Mouse (Mus musculus) heart, postnatal 25 days (tissue): Measurements from ENCODE around the gene Haus5. TPM values are rescaled to one million over a fixed set of nuclear protein-coding genes. Genes with fewer than 3 reads are reported as not detected.

Experiments used
- DNase-seq: peaks from one replicate; pipeline ENCODE4 v3.0.0; 2022; ENCODE audit warnings: low spot score
- intact Hi-C: fragments of 180-260 bp; cut with DNase I; formaldehyde crosslinking; loops from one replicate; pipeline ENCODE4 v1.15.1; 2025
- total RNA-seq, 2 experiments: library from RNA; stranded (reverse); gene quantifications; 2 replicates each; pipeline ENCODE4 v1.2.3; 2021

Gene Haus5
- total RNA-seq, result 1 to 10 TPM; 4.3 TPM

DNA sequence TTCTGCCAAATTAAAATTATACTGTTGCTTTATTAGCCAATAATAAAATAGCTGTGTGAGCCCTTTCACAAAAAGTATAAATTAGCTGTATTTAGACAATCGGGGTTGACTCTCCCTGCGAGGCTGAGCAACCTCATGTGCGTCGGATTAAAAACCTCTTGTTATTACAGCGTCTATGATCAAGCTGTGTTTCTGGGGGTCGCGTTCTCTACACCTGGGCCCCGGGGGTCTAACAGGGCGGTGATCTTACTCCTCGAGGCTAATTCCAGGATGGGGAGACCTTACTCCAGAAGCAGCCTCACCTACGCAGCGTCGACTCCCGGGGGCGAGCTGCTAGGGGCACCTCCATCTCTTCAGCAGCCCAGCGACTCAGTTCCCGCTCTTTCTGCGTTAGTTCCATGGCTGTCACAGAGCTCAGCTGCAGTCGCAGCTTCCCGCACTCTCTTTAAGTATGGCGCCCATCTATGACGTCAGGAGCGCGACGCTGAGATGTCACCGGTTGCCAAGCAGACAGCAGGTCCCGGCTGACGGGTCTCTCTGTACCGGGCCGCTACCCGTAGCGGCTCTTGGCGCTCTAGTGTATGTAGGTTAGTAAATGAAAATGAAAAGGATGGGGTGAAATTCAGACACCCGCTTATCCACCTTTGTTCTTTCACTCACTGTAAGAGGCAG is at the start of gene Haus5:
Gene Haus5 (minus strand): TSS at position 466 of the 672 bp plus-strand sequence.
- DNase-seq, result peak; percentile 72
- intact Hi-C loops, result loop anchor here (5.0 kb wide), 2 partner anchors 63 to 77 kb away; partner anchors contain the start of genes Kmt2b and Tmem147

DNA sequence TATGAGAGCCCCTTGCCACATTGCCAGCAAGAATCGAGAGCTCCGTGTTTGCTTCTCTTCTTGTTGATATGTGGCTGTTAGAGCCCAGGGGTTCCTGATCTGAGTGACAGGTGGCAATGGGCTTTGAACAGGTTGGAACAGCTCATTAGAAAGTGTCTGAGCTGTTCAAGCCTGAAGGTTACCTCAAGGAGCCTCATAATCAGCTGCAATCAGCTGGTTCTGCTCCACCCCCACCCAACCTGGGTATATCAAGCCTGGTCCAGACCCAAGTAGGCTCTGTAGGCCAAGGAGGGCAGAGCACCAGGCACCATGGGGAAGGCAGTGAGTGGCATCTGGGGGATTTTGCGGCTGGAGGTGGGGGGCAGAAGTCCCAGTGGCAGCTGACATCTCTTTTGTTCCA is 47.1 kb upstream of the Haus5 start, which contains the start of gene Atp4a:
Gene Atp4a (plus strand): TSS at position 268 of the 400 bp plus-strand sequence.
- intact Hi-C loops, result no loop called here
- DNase-seq, result no peak

GRCm38 (mm10) chr7:30707441-30707840 is 42.6 kb upstream of the Haus5 start:
- intact Hi-C loops, result no loop called here
- no peak for DNase-seq

GRCm38 (mm10) chr7:30706214-30706882 is 41.6 kb upstream of the Haus5 start:
- DNase-seq, result no peak
- intact Hi-C loops, result no loop called here

DNA sequence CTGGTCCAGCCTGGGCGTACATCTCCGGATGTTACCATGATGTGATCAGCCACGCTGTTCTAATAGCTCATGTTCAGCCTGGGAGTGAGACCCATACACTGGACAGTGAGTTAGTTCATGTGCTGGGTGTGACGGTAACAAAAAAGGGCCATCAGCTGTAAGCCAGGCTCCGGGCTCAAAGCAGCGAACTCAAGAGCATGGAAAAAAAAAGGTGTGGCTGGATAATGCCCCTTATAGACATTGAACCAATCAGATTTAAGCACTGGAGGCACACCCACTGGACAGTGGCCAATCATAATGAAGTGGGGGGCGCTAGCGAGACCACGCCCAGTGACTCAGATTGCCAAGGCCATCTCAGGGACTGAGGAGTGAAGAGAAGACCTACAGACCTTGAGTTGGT is 33.8 kb upstream of the Haus5 start, which contains the start of gene 2200002J24Rik:
Gene 2200002J24Rik (plus strand): TSS at position 338 of the 400 bp plus-strand sequence.
- intact Hi-C loops, result no loop called here
- no peak for DNase-seq

- intact Hi-C loops, result no loop called here
Measured at GRCm38 (mm10) chr7:30698101-30698500, 33.3 kb upstream of the Haus5 start.

DNA sequence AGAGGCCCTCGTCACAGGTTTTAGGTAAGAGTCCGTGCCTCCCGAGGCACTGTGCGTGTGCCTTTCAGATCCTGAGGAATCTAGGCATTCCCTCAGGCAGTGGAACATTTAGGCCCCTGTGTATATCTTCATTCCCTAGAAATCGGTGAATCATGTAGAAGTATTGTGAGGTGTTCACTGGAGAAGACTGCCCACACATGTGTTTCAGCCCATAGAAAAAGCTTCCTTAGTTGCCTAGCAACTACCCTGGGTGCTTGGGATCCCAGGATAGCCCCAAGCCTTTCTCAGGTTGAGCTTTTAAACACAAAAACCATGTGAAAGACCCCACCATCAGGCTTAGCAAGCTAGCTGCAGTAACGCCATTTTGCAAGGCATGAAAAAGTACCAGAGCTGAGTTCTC is 23.5 kb upstream of the Haus5 start:
- DNase-seq, result no peak
- intact Hi-C loops, result no loop called here

More at GRCm38 (mm10) chr7:30698101-30698500, 33.3 kb upstream of the Haus5 start:
- DNase-seq, result no peak

DNA sequence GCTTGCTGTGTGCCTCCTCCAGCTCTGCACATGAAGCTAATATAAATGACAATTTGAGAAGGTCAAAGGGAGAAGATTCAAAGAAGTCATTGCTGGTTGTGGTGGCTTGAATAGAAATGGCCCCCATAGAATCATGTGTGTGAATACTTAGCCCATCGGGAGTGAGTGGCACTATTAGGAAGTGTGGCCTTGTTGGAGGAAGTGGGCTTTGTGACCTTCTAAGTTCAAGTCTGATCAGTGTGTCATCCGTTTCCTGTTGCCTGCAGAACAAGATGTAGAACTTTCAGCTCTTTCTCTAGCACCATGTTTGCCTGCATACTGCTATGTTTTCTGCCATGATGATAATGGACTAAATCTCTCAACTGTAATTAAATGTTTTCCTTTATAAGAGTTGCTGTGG is 18.6 kb upstream of the Haus5 start:
- no peak for DNase-seq
- intact Hi-C loops, result no loop called here

DNA sequence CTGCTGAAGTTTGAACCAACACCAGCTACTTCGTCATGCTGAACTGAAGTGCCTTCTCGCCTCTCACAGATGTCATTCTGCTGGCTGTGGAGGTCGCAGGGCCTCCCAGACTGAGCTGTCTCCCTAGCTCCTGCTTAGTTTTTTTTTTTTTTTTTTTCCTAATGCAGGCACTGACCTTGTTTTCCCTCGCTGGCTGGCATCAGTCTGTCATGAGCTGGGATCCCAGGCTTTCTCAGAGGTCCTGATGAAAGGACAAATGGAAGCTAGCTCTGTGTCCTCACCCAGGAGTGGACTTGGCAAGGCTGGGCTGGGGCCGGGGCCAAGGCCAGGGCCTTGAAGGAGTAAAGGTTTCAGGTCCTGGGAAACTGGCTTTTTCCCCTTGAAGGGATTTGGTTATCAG is 17.1 kb upstream of the Haus5 start:
- intact Hi-C loops, result no loop called here
- DNase-seq, result no peak

GRCm38 (mm10) chr7:30678263-30678975 is 13.6 kb upstream of the Haus5 start:
- intact Hi-C loops, result no loop called here

DNA sequence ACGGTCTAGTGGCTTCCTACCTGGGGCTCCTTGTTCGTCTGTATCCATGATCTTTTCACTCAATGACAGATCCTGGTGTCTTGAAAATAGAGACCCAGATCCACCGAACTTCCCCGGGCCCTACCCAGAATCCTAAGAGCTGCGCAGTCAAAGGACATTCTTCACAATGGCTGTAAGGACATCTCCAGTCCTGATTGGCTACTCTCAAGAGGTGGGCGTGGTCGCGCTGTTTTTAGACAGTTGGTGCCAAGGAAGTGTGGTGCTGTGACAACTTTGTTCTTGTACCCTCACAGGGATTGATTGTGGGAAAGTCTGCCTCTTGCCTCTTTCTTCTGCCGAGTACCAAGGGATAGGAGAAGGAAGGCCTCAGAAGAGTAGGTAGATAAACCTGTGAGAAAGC is 6.7 kb upstream of the Haus5 start, which contains the start of gene Pmis2:
Gene Pmis2 (minus strand): TSS at position 126 of the 400 bp plus-strand sequence.
- intact Hi-C loops, result no loop called here

More at GRCm38 (mm10) chr7:30678263-30678975, 13.6 kb upstream of the Haus5 start:
- DNase-seq, result no peak

GRCm38 (mm10) chr7:30669229-30669628 is 4.4 kb upstream of the Haus5 start:
- intact Hi-C loops, result loop anchor here (5.0 kb wide), 2 partner anchors 58 to 82 kb away; partner anchors contain the start of genes Kmt2b and Tmem147
- DNase-seq, result no peak

More for the DNA sequence above, 6.7 kb upstream of the Haus5 start, which contains the start of gene Pmis2:
- no peak for DNase-seq

DNA sequence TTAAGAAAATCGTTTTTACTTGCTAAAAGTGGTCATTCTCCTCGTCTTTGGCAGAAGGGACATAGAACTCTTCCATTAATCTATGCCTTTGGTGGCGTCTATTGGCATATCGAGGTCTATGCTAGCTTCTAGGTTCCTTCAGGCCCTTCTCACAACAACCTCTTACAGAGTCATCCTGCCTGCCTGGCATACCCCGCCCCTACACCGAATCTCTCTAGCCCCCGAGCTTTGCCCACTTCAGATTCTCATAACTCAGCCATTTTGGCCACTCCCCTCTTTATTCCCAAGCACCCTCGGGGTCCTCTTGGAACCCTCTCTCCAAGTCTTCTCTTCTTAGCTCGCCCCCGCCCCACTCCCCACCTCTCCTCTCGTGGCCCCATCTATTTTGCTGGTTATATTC is 527 bp upstream of the Haus5 start:
- no peak for DNase-seq
- intact Hi-C loops, result loop anchor here (5.0 kb wide), 2 partner anchors 62 to 78 kb away; partner anchors contain the start of genes Kmt2b and Tmem147

DNA sequence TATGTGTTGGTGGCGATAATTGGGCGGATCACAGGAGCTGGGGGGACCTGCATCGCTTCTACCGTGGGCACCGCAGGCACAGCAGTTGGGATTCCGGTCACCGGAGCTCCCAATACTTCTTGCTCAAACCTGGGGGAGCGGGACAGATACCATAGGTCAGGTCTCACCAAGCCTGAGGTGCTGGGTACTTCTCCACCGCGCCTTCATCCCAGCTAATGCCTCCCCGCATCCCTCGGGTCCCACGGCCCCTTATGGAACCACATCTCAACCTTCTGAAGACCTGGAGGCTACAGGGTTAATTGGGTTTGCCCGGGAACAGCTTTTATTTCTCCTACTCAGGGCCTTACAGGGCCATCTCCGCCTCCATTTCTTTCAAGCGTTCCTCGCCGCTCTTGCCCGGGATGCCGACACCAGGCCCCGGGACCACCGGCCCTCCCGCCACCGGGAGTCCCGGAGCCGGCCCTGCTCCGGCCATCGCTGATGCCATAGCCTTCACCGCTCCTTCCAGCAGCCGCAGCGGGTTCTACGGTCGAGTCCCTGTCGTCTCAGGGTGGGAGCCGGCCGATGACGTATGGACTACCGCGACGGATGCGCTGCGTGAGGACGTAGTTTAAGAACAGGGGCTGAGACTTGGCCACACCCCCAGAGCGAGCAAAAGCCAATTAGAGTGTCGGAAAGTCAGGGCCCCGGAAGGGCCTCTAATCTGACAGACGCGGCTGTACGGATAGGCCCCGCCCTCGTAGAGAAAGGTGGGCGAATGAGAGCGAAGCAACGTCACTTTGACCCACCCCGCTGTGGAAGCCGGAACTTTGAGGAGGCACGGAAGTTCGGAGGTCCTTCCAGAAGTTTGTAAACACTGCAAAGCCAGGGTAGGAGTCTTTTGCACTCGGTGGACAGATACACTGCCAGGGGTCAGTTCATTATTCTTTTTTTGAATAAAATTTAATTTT is 14.9 kb downstream of the Haus5 start, which contains the start of gene Rbm42:
Gene Rbm42 (minus strand): TSS at position 727 of the 950 bp plus-strand sequence.
- DNase-seq, result peak; percentile 98
- intact Hi-C loops, result loop anchor here (2.0 to 5.0 kb wide), 2 partner anchors 23 to 77 kb away; partner anchors contain the start of genes Cox6b1 and Tmem147

DNA sequence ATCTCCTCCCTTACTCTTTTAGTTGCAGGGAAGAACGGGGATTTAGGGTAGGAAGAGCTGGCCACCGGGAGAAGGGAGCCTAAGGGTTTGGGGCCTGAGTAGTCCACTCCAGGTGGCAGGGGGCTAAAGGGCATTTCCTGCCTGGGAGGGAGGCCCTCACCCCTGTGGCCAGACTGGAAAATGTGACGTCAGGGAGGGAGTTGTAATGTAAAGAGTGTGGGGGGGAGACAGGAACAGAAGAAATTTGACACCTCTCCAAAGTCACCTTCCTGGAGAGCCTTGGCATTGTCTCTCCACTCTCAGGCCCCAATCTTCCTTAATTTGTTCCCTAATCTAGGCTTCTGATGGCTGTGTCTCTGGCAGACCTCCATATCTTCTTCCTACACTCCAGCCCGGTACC is 25.7 kb downstream of the Haus5 start:
- intact Hi-C loops, result no loop called here
- DNase-seq, result no peak

DNA sequence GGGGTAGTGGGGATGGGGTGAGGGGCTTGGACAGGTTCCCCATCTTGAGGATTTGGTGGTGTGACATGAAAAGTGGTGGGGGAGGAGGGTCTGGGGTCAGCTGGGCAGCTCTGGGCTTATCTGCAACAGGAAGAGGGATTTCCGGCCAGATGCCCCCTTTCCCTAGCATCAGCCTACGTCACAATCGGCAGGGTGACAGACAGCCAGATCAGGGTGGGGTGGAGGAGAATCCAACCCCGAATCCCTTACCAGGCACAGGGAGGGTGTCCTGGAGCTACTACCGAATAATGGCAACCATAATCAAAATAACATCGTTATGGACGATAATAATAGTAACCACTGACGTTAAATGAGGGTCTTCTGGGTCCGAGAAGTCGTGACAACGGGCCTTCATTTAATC is 28.4 kb downstream of the Haus5 start:
- no peak for DNase-seq
- intact Hi-C loops, result no loop called here

DNA sequence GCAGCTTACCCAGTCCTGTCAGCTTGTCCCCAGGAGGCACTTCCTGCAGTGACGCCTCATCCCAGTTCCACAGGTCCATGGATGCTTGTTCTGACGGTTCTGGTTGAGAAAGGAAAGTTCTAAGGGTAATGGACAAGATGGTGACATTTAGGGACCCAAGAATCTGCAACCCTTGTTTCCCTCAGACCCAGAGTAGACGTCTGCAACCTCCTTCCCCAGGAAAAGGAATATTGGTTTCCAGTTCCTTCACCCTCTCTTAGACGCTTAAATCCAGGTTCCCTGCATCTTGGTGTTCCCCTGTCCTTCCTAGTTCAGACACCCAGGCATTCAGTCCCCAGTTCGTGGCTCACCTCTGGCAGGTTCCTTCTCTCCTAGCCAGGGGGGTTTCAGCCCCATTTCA is 29.0 kb downstream of the Haus5 start, which contains the start of gene Etv2:
Gene Etv2 (minus strand): TSS at position 101 of the 400 bp plus-strand sequence.
- intact Hi-C loops, result no loop called here
- no peak for DNase-seq

GRCm38 (mm10) chr7:30634621-30635020 is 30.2 kb downstream of the Haus5 start:
- intact Hi-C loops, result no loop called here
- DNase-seq, result no peak
